Mouse (Mus musculus): ENCODE results near the gene Ptafr. TPM values are rescaled to one million over a fixed set of nuclear protein-coding genes. Genes with fewer than 3 reads are reported as not detected.

Ptafr gene
- polyA plus RNA-seq, 1 experiment from 2014 or later: 0.34 TPM

DNA sequence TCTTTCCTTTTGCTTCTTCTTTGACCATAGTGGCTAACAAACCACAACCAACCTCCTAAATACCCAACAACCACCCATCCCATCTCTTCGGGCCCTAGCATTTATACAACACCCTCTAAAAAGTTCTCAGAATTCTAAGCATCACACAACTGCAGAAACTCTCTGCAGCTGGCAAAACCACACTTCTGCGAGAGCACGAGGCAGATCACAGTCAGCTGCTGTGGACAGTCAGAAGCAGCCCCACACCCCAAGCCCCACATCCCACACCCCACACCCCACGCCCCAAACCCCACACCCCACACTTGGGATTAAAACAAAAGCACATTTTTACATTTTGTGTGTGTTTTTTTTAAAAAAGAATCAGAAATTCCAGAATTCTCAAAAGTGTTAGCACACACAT lies 39.6 kb downstream of the Ptafr start:
- no peaks in the 10 kb centered on the region for H3K36me3 ChIP-seq (replicated peaks; ENCODE audit: control insufficient read depth, insufficient read depth, low read depth, low read length)
- no peaks in the 10 kb centered on the region for H3K4me1 ChIP-seq (ENCODE audit: control insufficient read depth, insufficient read depth, low read length)
- H3K9me3 ChIP-seq (replicated peaks; ENCODE audit: control insufficient read depth, low read length): no peaks in the 10 kb centered on the region
- no peak overlapping the region for H3K27ac ChIP-seq (replicated peaks; ENCODE audit: low read depth, low read length)
- no peak overlapping the region for H3K9ac ChIP-seq (replicated peaks; ENCODE audit: low read length)
- no peak overlapping the region for H3K4me3 ChIP-seq (ENCODE audit: low read depth, low read length)
- ATAC-seq (replicated peaks; ENCODE audit: insufficient number of reproducible peaks, low FRiP score, low TSS enrichment, low read depth) (no peak), DNase-seq (ENCODE audit: low spot score) (no peak)
- no peaks in the 10 kb centered on the region for H3K27me3 ChIP-seq (ENCODE audit: control insufficient read depth, insufficient read depth, low read length)
- no peak overlapping the region for H3K4me2 ChIP-seq (ENCODE audit: low read depth, low read length)
- WGBS: 90% methylated on average over 4 of the region's 4 CpGs

DNA sequence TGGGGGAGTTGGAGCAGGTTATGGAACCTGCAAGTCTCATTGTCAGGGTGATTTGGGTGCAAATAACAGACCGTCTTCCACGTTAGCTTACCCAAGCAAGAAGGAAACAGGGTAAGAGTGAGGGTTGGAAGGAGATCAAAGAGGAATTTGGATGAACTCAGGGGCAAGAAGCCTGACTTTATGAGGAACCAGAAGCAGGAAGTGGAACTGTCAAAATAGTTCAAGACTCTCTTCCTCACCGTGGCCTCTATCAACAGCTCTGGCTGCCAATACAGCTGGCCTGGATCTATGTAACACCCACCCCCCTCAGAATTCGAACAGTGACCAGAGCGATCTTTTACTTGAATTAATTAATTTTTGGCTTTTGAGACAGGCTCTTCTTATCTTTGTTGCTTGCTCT lies 41.9 kb downstream of the Ptafr start:
- H3K27me3 ChIP-seq (ENCODE audit: control insufficient read depth, insufficient read depth, low read length): no peaks in the 10 kb centered on the region
- no peaks in the 10 kb centered on the region for H3K4me1 ChIP-seq (ENCODE audit: control insufficient read depth, insufficient read depth, low read length)
- H3K9ac ChIP-seq (replicated peaks; ENCODE audit: low read length): no peak overlapping the region
- H3K36me3 ChIP-seq (replicated peaks; ENCODE audit: control insufficient read depth, insufficient read depth, low read depth, low read length): no peaks in the 10 kb centered on the region
- DNase-seq (ENCODE audit: low spot score) (no peak), ATAC-seq (replicated peaks; ENCODE audit: insufficient number of reproducible peaks, low FRiP score, low TSS enrichment, low read depth) (no peak)
- no peak overlapping the region for H3K4me3 ChIP-seq (ENCODE audit: low read depth, low read length)
- no peak overlapping the region for H3K27ac ChIP-seq (replicated peaks; ENCODE audit: low read depth, low read length)
- H3K9me3 ChIP-seq (replicated peaks; ENCODE audit: control insufficient read depth, low read length): no peaks in the 10 kb centered on the region
- no peak overlapping the region for H3K4me2 ChIP-seq (ENCODE audit: low read depth, low read length)
- WGBS: 81% methylated on average over 5 of the region's 5 CpGs

DNA sequence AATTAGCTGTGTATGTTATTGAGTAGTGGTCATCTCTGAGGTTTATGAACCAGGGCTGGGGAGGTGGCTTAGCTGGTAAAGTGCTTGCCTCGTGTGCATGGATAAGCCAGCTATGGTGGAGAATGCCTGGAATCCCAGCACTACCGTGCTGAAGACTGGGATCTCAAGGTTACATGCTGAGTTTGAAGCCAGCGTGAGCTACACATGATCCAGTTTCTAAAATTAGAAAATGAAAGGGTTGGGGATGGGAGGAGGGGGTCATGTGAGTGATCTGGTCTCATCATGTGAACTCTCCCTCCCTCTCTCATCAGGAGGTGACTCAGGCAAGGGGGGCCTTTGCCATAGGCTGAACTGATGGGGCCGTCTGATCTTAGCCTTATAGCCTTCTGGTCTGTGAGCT lies 44.3 kb downstream of the Ptafr start:
- H3K27me3 ChIP-seq (ENCODE audit: control insufficient read depth, insufficient read depth, low read length): no peaks in the 10 kb centered on the region
- no peaks in the 10 kb centered on the region for H3K9me3 ChIP-seq (replicated peaks; ENCODE audit: control insufficient read depth, low read length)
- WGBS: 60% methylated on average over 4 of the region's 4 CpGs
- no peak overlapping the region for H3K27ac ChIP-seq (replicated peaks; ENCODE audit: low read depth, low read length)
- DNase-seq (ENCODE audit: low spot score) (no peak), ATAC-seq (replicated peaks; ENCODE audit: insufficient number of reproducible peaks, low FRiP score, low TSS enrichment, low read depth) (no peak)
- no peak overlapping the region for H3K9ac ChIP-seq (replicated peaks; ENCODE audit: low read length)
- no peak overlapping the region for H3K4me3 ChIP-seq (ENCODE audit: low read depth, low read length)
- no peak overlapping the region for H3K4me2 ChIP-seq (ENCODE audit: low read depth, low read length)
- no peaks in the 10 kb centered on the region for H3K4me1 ChIP-seq (ENCODE audit: control insufficient read depth, insufficient read depth, low read length)
- H3K36me3 ChIP-seq (replicated peaks; ENCODE audit: control insufficient read depth, insufficient read depth, low read depth, low read length): no peaks in the 10 kb centered on the region

DNA sequence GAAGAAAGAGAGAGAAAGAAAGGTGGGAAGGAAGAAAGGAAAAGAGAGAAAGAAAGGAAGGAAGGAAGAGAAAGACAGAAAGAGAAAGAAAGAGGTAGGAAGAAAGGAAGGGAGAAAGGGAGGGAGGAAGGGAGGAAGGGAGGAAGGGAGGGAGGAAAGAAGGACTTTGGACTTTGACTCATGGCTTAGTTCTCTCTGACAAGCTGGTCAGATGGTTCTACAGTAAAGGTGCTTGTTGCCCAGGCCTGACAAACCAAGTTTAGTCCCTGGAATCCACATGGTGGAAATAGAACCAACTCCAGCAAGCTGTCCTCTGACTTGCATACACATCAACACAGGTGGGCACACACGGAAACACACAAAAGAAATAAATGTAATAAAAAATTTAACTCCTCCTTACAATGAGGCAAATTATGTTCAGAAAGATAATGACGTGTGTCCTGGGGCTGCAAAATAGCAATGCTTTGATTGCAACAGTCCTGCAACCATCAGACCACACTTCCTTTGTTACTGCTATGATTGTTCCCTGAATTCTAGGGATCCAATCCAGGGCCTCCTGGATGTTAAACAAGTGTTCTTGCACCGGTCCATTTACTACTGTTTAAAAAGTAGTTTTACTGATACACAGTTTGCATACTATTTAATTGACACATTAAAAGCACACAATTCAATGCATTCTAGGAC lies 46.6 kb downstream of the Ptafr start:
- Histone ChIP-seq H3K27me3 (ENCODE audit: control insufficient read depth, insufficient read depth, low read length) (no peaks in the 10 kb centered on the region), H3K9me3 (replicated peaks; ENCODE audit: control insufficient read depth, low read length) (no peaks in the 10 kb centered on the region), H3K4me2 (ENCODE audit: low read depth, low read length) (no peak overlapping the region), H3K36me3 (replicated peaks; ENCODE audit: control insufficient read depth, insufficient read depth, low read depth, low read length) (no peaks in the 10 kb centered on the region), H3K4me1 (ENCODE audit: control insufficient read depth, insufficient read depth, low read length) (no peaks in the 10 kb centered on the region), H3K9ac (replicated peaks; ENCODE audit: low read length) (no peak overlapping the region), H3K4me3 (ENCODE audit: low read depth, low read length) (no peak overlapping the region), H3K27ac (replicated peaks; ENCODE audit: low read depth, low read length) (no peak overlapping the region)
- DNase-seq (ENCODE audit: low spot score) (no peak), ATAC-seq (replicated peaks; ENCODE audit: insufficient number of reproducible peaks, low FRiP score, low TSS enrichment, low read depth) (no peak)
- 88% methylated on average over 3 of the region's 3 CpGs for WGBS

DNA sequence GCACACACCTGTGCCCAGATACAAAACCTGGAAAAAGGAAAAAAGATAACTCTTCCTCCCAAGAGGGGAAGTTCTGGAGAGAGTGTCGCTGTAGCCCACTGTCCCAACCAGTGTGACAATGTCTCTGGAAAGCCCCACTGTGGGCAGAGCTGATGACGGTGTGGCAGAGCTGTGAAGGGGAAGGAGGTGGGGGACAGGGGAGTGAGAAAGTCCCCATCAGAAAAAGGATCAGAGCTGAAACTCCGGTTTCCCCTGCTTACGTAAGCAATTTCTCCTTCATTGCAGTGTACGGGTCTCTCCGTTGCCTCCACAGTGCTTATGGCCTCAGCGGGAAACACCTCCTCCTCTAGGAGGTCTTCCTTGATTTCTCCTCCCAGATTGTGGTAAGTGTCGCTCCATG lies 47.5 kb downstream of the Ptafr start:
- no peaks in the 10 kb centered on the region for H3K27me3 ChIP-seq (ENCODE audit: control insufficient read depth, insufficient read depth, low read length)
- H3K36me3 ChIP-seq (replicated peaks; ENCODE audit: control insufficient read depth, insufficient read depth, low read depth, low read length): no peaks in the 10 kb centered on the region
- no peak overlapping the region for H3K4me2 ChIP-seq (ENCODE audit: low read depth, low read length)
- no peak for DNase-seq (ENCODE audit: low spot score)
- 84% methylated on average over 8 of the region's 8 CpGs for WGBS
- H3K27ac ChIP-seq (replicated peaks; ENCODE audit: low read depth, low read length): no peak overlapping the region
- H3K4me1 ChIP-seq (ENCODE audit: control insufficient read depth, insufficient read depth, low read length): no peaks in the 10 kb centered on the region
- H3K9ac ChIP-seq (replicated peaks; ENCODE audit: low read length): no peak overlapping the region
- no peak overlapping the region for H3K4me3 ChIP-seq (ENCODE audit: low read depth, low read length)
- H3K9me3 ChIP-seq (replicated peaks; ENCODE audit: control insufficient read depth, low read length): no peaks in the 10 kb centered on the region
- no peak for ATAC-seq (replicated peaks; ENCODE audit: insufficient number of reproducible peaks, low FRiP score, low TSS enrichment, low read depth)

DNA sequence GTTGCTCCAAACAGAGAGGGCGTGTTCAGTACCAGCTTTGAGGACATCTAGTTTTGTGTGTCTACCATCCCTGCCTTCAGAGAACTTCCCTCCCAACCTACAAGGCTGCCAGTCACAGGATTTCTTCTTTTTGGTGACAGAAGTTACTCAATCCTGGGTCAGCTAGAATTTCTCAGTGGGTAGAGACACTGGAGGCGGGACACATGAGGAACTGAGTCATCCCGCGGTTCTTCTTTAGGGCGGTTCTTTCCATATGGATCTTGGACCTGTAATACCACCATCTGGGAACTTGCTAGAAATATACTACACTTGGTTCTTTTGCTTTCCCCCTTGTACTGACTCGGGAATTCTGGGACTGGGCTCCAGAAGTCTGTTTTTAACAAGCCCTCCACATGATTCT lies 54.0 kb downstream of the Ptafr start:
- no peaks in the 10 kb centered on the region for H3K27me3 ChIP-seq (ENCODE audit: control insufficient read depth, insufficient read depth, low read length)
- H3K27ac ChIP-seq (replicated peaks; ENCODE audit: low read depth, low read length): no peak overlapping the region
- DNase-seq (ENCODE audit: low spot score) (no peak), ATAC-seq (replicated peaks; ENCODE audit: insufficient number of reproducible peaks, low FRiP score, low TSS enrichment, low read depth) (no peak)
- no peaks in the 10 kb centered on the region for H3K4me1 ChIP-seq (ENCODE audit: control insufficient read depth, insufficient read depth, low read length)
- 92% methylated on average over 6 of the region's 6 CpGs for WGBS
- H3K9me3 ChIP-seq (replicated peaks; ENCODE audit: control insufficient read depth, low read length): no peaks in the 10 kb centered on the region
- H3K4me2 ChIP-seq (ENCODE audit: low read depth, low read length): no peak overlapping the region
- no peaks in the 10 kb centered on the region for H3K36me3 ChIP-seq (replicated peaks; ENCODE audit: control insufficient read depth, insufficient read depth, low read depth, low read length)
- no peak overlapping the region for H3K9ac ChIP-seq (replicated peaks; ENCODE audit: low read length)
- no peak overlapping the region for H3K4me3 ChIP-seq (ENCODE audit: low read depth, low read length)

DNA sequence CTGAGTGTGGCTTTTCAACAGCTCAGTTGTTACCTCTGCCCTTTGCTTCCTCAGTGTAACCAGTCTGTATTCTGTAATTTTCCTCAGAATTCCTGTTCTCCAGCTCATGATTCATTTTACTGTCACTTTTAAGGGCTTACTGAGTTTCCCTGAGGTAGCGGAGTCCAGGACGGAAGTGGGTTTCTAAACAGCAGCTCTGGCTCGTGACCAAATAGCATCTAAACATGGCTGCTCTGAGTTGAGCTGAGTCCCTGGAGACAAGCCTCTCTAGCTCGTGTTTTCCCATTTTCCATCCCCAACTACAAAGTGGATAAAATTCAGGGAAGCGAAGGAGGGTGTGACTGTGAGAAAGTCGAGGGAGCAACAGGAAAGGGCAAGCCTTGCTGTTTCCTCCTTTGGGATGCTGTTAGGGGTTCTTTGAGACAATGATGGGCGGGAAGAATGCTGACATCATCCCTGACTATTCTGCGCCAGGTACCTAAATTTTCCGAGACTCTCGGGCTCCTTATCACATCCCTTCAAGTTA lies 55.0 kb downstream of the Ptafr start:
- Histone ChIP-seq H3K9ac (replicated peaks; ENCODE audit: low read length) (no peak overlapping the region), H3K27ac (replicated peaks; ENCODE audit: low read depth, low read length) (no peak overlapping the region), H3K4me3 (ENCODE audit: low read depth, low read length) (no peak overlapping the region), H3K4me2 (ENCODE audit: low read depth, low read length) (no peak overlapping the region), H3K9me3 (replicated peaks; ENCODE audit: control insufficient read depth, low read length) (no peaks in the 10 kb centered on the region), H3K4me1 (ENCODE audit: control insufficient read depth, insufficient read depth, low read length) (no peaks in the 10 kb centered on the region), H3K27me3 (ENCODE audit: control insufficient read depth, insufficient read depth, low read length) (no peaks in the 10 kb centered on the region), H3K36me3 (replicated peaks; ENCODE audit: control insufficient read depth, insufficient read depth, low read depth, low read length) (no peaks in the 10 kb centered on the region)
- no peak for ATAC-seq (replicated peaks; ENCODE audit: insufficient number of reproducible peaks, low FRiP score, low TSS enrichment, low read depth)
- no peak for DNase-seq (ENCODE audit: low spot score)
- 89% methylated on average over 10 of the region's 10 CpGs for WGBS

DNA sequence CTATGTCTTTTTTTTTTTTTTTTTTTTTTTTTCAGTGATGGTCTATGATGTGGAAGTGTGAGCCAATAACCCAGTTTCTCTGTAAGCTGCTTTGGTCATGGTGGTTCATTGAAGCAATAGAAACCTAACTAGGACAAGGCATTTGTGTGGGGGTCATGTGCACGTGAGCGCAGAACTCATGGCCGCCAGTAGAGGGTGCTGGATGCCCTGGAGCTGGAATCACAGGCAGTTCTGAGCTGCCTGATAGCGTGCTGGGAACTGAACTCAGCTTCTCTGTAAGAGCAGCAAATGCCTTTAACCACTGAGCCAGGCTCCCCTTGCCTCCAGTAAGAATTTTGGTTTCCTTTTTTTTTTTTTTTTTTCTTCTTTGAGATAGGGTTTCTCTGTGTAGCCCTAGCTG lies 56.3 kb downstream of the Ptafr start:
- no peak overlapping the region for H3K4me3 ChIP-seq (ENCODE audit: low read depth, low read length)
- ATAC-seq (replicated peaks; ENCODE audit: insufficient number of reproducible peaks, low FRiP score, low TSS enrichment, low read depth) (no peak), DNase-seq (ENCODE audit: low spot score) (no peak)
- no peaks in the 10 kb centered on the region for H3K4me1 ChIP-seq (ENCODE audit: control insufficient read depth, insufficient read depth, low read length)
- no peaks in the 10 kb centered on the region for H3K27me3 ChIP-seq (ENCODE audit: control insufficient read depth, insufficient read depth, low read length)
- H3K27ac ChIP-seq (replicated peaks; ENCODE audit: low read depth, low read length): no peak overlapping the region
- no peaks in the 10 kb centered on the region for H3K36me3 ChIP-seq (replicated peaks; ENCODE audit: control insufficient read depth, insufficient read depth, low read depth, low read length)
- H3K9me3 ChIP-seq (replicated peaks; ENCODE audit: control insufficient read depth, low read length): no peaks in the 10 kb centered on the region
- H3K9ac ChIP-seq (replicated peaks; ENCODE audit: low read length): no peak overlapping the region
- WGBS: 85% methylated on average over 4 of the region's 4 CpGs
- H3K4me2 ChIP-seq (ENCODE audit: low read depth, low read length): no peak overlapping the region
